Mouse (Mus musculus) lung, embryonic 15.5 days (tissue): ENCODE measurements around the gene Atp6ap1. TPM values are rescaled to one million over a fixed set of nuclear protein-coding genes. Genes with fewer than 3 reads are reported as not detected.

Source experiments
- ATAC-seq: fragments of 200-750 bp; cut with Nextera tagmentation; 2 replicates; pipeline ENCODE4 v1.8.0; 2017; ENCODE audit warnings: moderate number of reproducible peaks, borderline replicate concordance; ENCODE audit not compliant: low FRiP score, low TSS enrichment; ENCODE audit errors: extremely low read depth
- H3K27ac ChIP-seq: fragments of 300-500 bp; sonication (generic); 2 replicates; pipeline ENCODE4 v1.5.1; 2015; ENCODE audit warnings: moderate library complexity, mild to moderate bottlenecking, inconsistent platforms
- H3K27me3 ChIP-seq: fragments of 300-500 bp; sonication (generic); 2 replicates; pipeline ENCODE4 v1.6.1; 2015; ENCODE audit warnings: inconsistent platforms
- H3K36me3 ChIP-seq: fragments of 300-500 bp; sonication (generic); 2 replicates; pipeline ENCODE4 v1.6.1; 2015; ENCODE audit warnings: inconsistent platforms
- H3K4me1 ChIP-seq: fragments of 300-500 bp; sonication (generic); 2 replicates; pipeline ENCODE4 v1.6.1; 2015; ENCODE audit warnings: inconsistent platforms
- H3K4me2 ChIP-seq: fragments of 300-500 bp; sonication (generic); 2 replicates; pipeline ENCODE4 v1.6.1; 2015; ENCODE audit warnings: inconsistent platforms, mild to moderate bottlenecking, moderate library complexity
- H3K4me3 ChIP-seq: fragments of 300-500 bp; sonication (generic); 2 replicates; pipeline ENCODE4 v1.5.1; 2015; ENCODE audit warnings: mild to moderate bottlenecking, inconsistent platforms
- H3K9ac ChIP-seq: fragments of 300-500 bp; sonication (generic); 2 replicates; pipeline ENCODE4 v1.6.1; 2015; ENCODE audit warnings: inconsistent platforms
- H3K9me3 ChIP-seq: fragments of 300-500 bp; sonication (generic); 2 replicates; pipeline ENCODE4 v1.6.1; 2016; ENCODE audit warnings: inconsistent platforms
- WGBS: fragments of 180-500 bp; shearing (Covaris S2); methylation state at CpG from one replicate; pipeline ENCODE4 v1.1.7; 2015; 5-methylcytosine and 5-hydroxymethylcytosine counted together
- polyA plus RNA-seq: library from polyadenylated mRNA; unstranded; fragments of >200 nt; fragmentation: Nextera tagmentation; extraction: Ambion mirVana; gene quantifications from 2 replicates; pipeline ENCODE4 v1.2.1, GENCODE M21; 2015

Atp6ap1 gene
- polyA plus RNA-seq, 1 experiment from 2014 or later: 138 TPM

GRCm38 (mm10) chrX:74273422-74274322 is 23.2 kb upstream of the Atp6ap1 start:
- Histone ChIP-seq H3K9ac (no peak overlapping the region), H3K27ac (0 out of 2 replicates have a peak overlapping the region, but pooled peaks have one; percentile 10), H3K9me3 (no peaks in the 10 kb centered on the region), H3K36me3 (0 out of 2 replicates have a peak, but pooled peaks cover 4% of the 10 kb centered on the region), H3K27me3 (no peaks in the 10 kb centered on the region), H3K4me1 (peaks cover 3% of the 10 kb centered on the region; the same call in 1 of the 2 replicates), H3K4me2 (no peak overlapping the region), H3K4me3 (no peak overlapping the region)
- no peak for ATAC-seq
- WGBS: 26% methylated on average over 10 of the region's 10 CpGs

- Histone ChIP-seq H3K4me2 (no peak overlapping the region), H3K9me3 (no peaks in the 10 kb centered on the region), H3K4me3 (no peak overlapping the region), H3K36me3 (no peaks in the 10 kb centered on the region), H3K27ac (no peak overlapping the region), H3K27me3 (no peaks in the 10 kb centered on the region), H3K4me1 (no peaks in the 10 kb centered on the region), H3K9ac (no peak overlapping the region)
- no peak for ATAC-seq
- 75% methylated on average over 8 of the region's 8 CpGs for WGBS
Observed at GRCm38 (mm10) chrX:74277916-74278315, 19.0 kb upstream of the Atp6ap1 start.

GRCm38 (mm10) chrX:74281041-74281731 is 15.7 kb upstream of the Atp6ap1 start:
- Histone ChIP-seq H3K9ac (peak overlapping the region; percentile 49), H3K36me3 (no peaks in the 10 kb centered on the region), H3K9me3 (no peaks in the 10 kb centered on the region), H3K4me1 (0 out of 2 replicates have a peak, but pooled peaks cover 7% of the 10 kb centered on the region), H3K4me2 (peak overlapping the region; percentile 74), H3K4me3 (peak overlapping the region; percentile 57), H3K27ac (peak overlapping the region; percentile 92), H3K27me3 (no peaks in the 10 kb centered on the region)
- WGBS: 9% methylated on average over 14 of the region's 14 CpGs
- no peak for ATAC-seq

GRCm38 (mm10) chrX:74281732-74282394 is 15.0 kb upstream of the Atp6ap1 start, which contains the start of the genes Taz and Dnase1l1:
TSS of gene Taz (plus strand) at chrX:74281912.
TSS of gene Dnase1l1 (minus strand) at chrX:74282337.
- 13% methylated on average over 16 of the region's 16 CpGs for WGBS

GRCm38 (mm10) chrX:74282395-74283091 is 14.4 kb upstream of the Atp6ap1 start:
- H3K9ac ChIP-seq: peak overlapping the region; percentile 64
- WGBS: 18% methylated on average over 39 of the region's 39 CpGs
- peak overlapping the region; percentile 74 for H3K4me2 ChIP-seq
- no peaks in the 10 kb centered on the region for H3K36me3 ChIP-seq
- peak overlapping the region; percentile 57 for H3K4me3 ChIP-seq
- peak; percentile 68 for ATAC-seq
- no peaks in the 10 kb centered on the region for H3K27me3 ChIP-seq
- 0 out of 2 replicates have a peak, but pooled peaks cover 7% of the 10 kb centered on the region for H3K4me1 ChIP-seq
- H3K9me3 ChIP-seq: no peaks in the 10 kb centered on the region
- H3K27ac ChIP-seq: peak overlapping the region; percentile 92

More at GRCm38 (mm10) chrX:74281732-74282394, 15.0 kb upstream of the Atp6ap1 start, which contains the start of the genes Taz and Dnase1l1:
- Histone ChIP-seq H3K4me1 (0 out of 2 replicates have a peak, but pooled peaks cover 7% of the 10 kb centered on the region), H3K4me3 (peak within 1 kb of the TSS; percentile 57), H3K4me2 (peak within 1 kb of the TSS; percentile 74), H3K36me3 (no peaks in the 10 kb centered on the region), H3K9me3 (no peaks in the 10 kb centered on the region), H3K9ac (peak within 1 kb of the TSS; percentile 64), H3K27ac (peak within 1 kb of the TSS; percentile 92), H3K27me3 (no peaks in the 10 kb centered on the region)
- ATAC-seq: peak; percentile 95

- Histone ChIP-seq H3K4me1 (0 out of 2 replicates have a peak, but pooled peaks cover 7% of the 10 kb centered on the region), H3K36me3 (no peaks in the 10 kb centered on the region), H3K27ac (peak overlapping the region; percentile 92), H3K4me3 (peak overlapping the region; percentile 57), H3K27me3 (no peaks in the 10 kb centered on the region), H3K9ac (peak overlapping the region; percentile 64), H3K9me3 (no peaks in the 10 kb centered on the region), H3K4me2 (peak overlapping the region; percentile 74)
- no peak; the same call in none of the 2 replicates for ATAC-seq
- 37% methylated on average over 5 of the region's 5 CpGs for WGBS
Observed at GRCm38 (mm10) chrX:74283092-74283437, 13.8 kb upstream of the Atp6ap1 start.

GRCm38 (mm10) chrX:74293431-74293830 is 3.5 kb upstream of the Atp6ap1 start:
- H3K27me3 ChIP-seq: no peaks in the 10 kb centered on the region
- no peak overlapping the region for H3K4me2 ChIP-seq
- no peak overlapping the region for H3K9ac ChIP-seq
- no peak overlapping the region for H3K4me3 ChIP-seq
- H3K36me3 ChIP-seq: no peaks in the 10 kb centered on the region
- WGBS: 66% methylated on average over 4 of the region's 4 CpGs
- no peaks in the 10 kb centered on the region for H3K9me3 ChIP-seq
- no peak overlapping the region for H3K27ac ChIP-seq
- no peaks in the 10 kb centered on the region for H3K4me1 ChIP-seq
- ATAC-seq: no peak

GRCm38 (mm10) chrX:74298348-74298747 is 1.5 kb downstream of the Atp6ap1 start:
- H3K27me3 ChIP-seq: no peaks in the 10 kb centered on the region
- 80% methylated on average over 1 of the region's 1 CpGs for WGBS
- no peak for ATAC-seq
- H3K9ac ChIP-seq: no peak overlapping the region
- H3K4me1 ChIP-seq: no peaks in the 10 kb centered on the region
- no peak overlapping the region for H3K27ac ChIP-seq
- H3K4me2 ChIP-seq: no peak overlapping the region
- H3K36me3 ChIP-seq: peaks cover 16% of the 10 kb centered on the region; the same call in 1 of the 2 replicates
- no peak overlapping the region for H3K4me3 ChIP-seq
- no peaks in the 10 kb centered on the region for H3K9me3 ChIP-seq

GRCm38 (mm10) chrX:74299721-74300120 is 2.8 kb downstream of the Atp6ap1 start:
- Histone ChIP-seq H3K36me3 (peaks cover 18% of the 10 kb centered on the region; the same call in 1 of the 2 replicates), H3K4me1 (no peaks in the 10 kb centered on the region), H3K27ac (no peak overlapping the region), H3K27me3 (no peaks in the 10 kb centered on the region), H3K4me3 (no peak overlapping the region), H3K9me3 (no peaks in the 10 kb centered on the region), H3K9ac (no peak overlapping the region), H3K4me2 (no peak overlapping the region)
- no peak for ATAC-seq
- WGBS: 86% methylated on average over 3 of the region's 3 CpGs

- Histone ChIP-seq H3K4me1 (no peaks in the 10 kb centered on the region; the same call in 1 of the 2 replicates), H3K36me3 (peaks cover 45% of the 10 kb centered on the region), H3K27me3 (no peaks in the 10 kb centered on the region), H3K9me3 (no peaks in the 10 kb centered on the region), H3K9ac (peak within 1 kb of the TSS; percentile 63), H3K27ac (peak within 1 kb of the TSS; percentile 90), H3K4me2 (peak within 1 kb of the TSS; percentile 57), H3K4me3 (peak within 1 kb of the TSS; percentile 60)
- ATAC-seq: peak; percentile 85
- WGBS: 13% methylated on average over 39 of the region's 41 CpGs
Observed at GRCm38 (mm10) chrX:74304867-74305700, 8.2 kb downstream of the Atp6ap1 start, which contains the start of gene Gdi1. TSS of gene Gdi1 (plus strand) at chrX:74304998.
